Mouse (Mus musculus) cerebellum, adult 2 months (tissue): ENCODE measurements around the gene Ypel2. TPM values are rescaled to one million over a fixed set of nuclear protein-coding genes. Genes with fewer than 3 reads are reported as not detected.

ENCODE experiments used
- DNase-seq, 2 experiments: peaks; one replicate each; pipeline ENCODE4 v3.0.0; 2021
- H3K27ac ChIP-seq: fragments of 200-500 bp; 2 replicates; pipeline ENCODE4 v1.5.1; 2012; ENCODE audit warnings: low read length, control low read depth, inconsistent platforms; ENCODE audit not compliant: insufficient read depth
- H3K27me3 ChIP-seq: fragments of 200-500 bp; 2 replicates; pipeline ENCODE4 v1.6.1; 2012; ENCODE audit warnings: inconsistent platforms, mild to moderate bottlenecking, low read length, moderate library complexity; ENCODE audit not compliant: control insufficient read depth, insufficient read depth
- H3K4me1 ChIP-seq: fragments of 200-500 bp; 2 replicates; pipeline ENCODE4 v1.6.1; 2011; ENCODE audit warnings: low read length; ENCODE audit not compliant: control insufficient read depth, insufficient read depth
- H3K4me3 ChIP-seq: fragments of 200-500 bp; replicated peaks from 2 replicates; pipeline ENCODE3; 2011; ENCODE audit warnings: mild to moderate bottlenecking, low read depth, low read length, control low read depth; ENCODE audit not compliant: insufficient read depth
- CTCF ChIP-seq: fragments of 200-500 bp; IDR thresholded peaks from 2 replicates; pipeline ENCODE4 v1.5.1; 2011; ENCODE audit warnings: low read depth, mild to moderate bottlenecking, control low read depth, low read length, moderate library complexity, borderline replicate concordance; ENCODE audit not compliant: insufficient read depth
- POLR2A ChIP-seq: fragments of 200-500 bp; IDR thresholded peaks from 2 replicates; pipeline ENCODE4 v1.6.1; 2011; ENCODE audit warnings: low read length, control low read depth, borderline replicate concordance; ENCODE audit not compliant: insufficient read depth
- WGBS: fragments of 180-500 bp; shearing (Covaris S2); methylation state at CpG from one replicate; pipeline ENCODE4 v1.1.7; 2018; 5-methylcytosine and 5-hydroxymethylcytosine counted together
- polyA plus RNA-seq: library from polyadenylated mRNA; depleted of rRNA; stranded (reverse); fragments of >200 nt; gene quantifications from 2 replicates; pipeline ENCODE4 v1.2.3, GENCODE M21; 2012

Ypel2 gene
- polyA plus RNA-seq, 1 experiment = 26.7 TPM

DNA sequence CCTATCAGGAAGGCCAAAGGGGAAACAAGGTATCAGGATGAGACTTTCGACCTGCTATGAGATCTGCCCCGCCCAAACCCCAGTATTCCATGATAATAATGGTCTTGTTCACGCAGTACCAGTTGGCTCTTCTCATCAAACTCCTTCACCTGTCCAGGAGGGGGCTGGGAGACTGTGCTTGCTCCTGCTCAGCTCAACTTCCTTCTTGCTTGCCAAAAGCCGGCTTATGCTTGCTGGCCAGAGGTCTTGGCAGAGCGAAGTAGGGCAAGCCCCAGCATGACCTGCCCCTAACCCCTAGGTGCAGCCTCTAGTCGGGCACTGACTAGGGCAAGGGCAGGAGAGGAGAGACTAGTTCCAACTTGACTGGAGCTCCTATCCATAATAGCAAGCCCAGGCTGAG, 72.2 kb downstream of the Ypel2 start:
- H3K27me3 ChIP-seq = no peaks in the 10 kb centered on the region
- no peak overlapping the region for H3K4me3 ChIP-seq
- WGBS = 70% methylated on average over 6 of the region's 6 CpGs
- no peak for TF ChIP-seq CTCF
- H3K27ac ChIP-seq = no peak overlapping the region
- DNase-seq = peak; percentile 25 to 26
- H3K4me1 ChIP-seq = peaks cover 22% of the 10 kb centered on the region

- Histone ChIP-seq H3K27me3 (no peaks in the 10 kb centered on the region), H3K4me3 (no peak overlapping the region), H3K27ac (peak overlapping the region; percentile 65), H3K4me1 (peaks cover 22% of the 10 kb centered on the region)
- 12% methylated on average over 20 of the region's 20 CpGs for WGBS
- DNase-seq = peak; percentile 78 to 86
- TF ChIP-seq POLR2A (no peak), CTCF (no peak)
These were observed 73.1 kb downstream of the Ypel2 start for GRCm38 (mm10) chr11:86920111-86921080.

GRCm38 (mm10) chr11:86919468-86919867, 74.0 kb downstream of the Ypel2 start:
- no peak overlapping the region for H3K4me3 ChIP-seq
- H3K4me1 ChIP-seq = peaks cover 22% of the 10 kb centered on the region
- no peak for TF ChIP-seq CTCF
- H3K27me3 ChIP-seq = no peaks in the 10 kb centered on the region
- H3K27ac ChIP-seq = peak overlapping the region; percentile 65; the same call in 1 of the 2 replicates
- 97% methylated on average over 7 of the region's 7 CpGs for WGBS
- DNase-seq = no peak

DNA sequence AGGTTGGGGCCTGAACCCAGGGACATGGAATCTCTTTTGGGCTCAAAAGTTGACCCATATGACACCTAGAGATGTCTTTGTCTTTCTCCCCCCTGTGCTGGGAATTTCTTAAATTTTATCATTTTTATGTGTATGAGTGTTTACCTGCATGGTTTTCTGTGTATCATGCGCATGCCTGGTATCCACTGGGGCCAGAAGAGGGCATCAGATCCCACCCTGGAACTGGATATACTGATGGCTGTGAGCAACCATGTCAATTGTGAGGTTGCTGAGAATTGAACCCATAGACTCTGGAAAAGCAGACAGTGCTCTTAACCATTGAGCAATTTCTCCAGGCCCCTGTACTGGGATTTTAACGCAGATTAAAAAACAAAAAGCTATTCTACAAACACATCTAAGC, 76.0 kb downstream of the Ypel2 start:
- WGBS = 97% methylated on average over 2 of the region's 2 CpGs
- no peak for TF ChIP-seq CTCF
- no peak for TF ChIP-seq POLR2A
- Histone ChIP-seq H3K27me3 (no peaks in the 10 kb centered on the region), H3K4me3 (no peak overlapping the region), H3K4me1 (peaks cover 22% of the 10 kb centered on the region), H3K27ac (no peak overlapping the region)
- no peak for DNase-seq

GRCm38 (mm10) chr11:86916596-86917249, 76.8 kb downstream of the Ypel2 start:
- no peak overlapping the region for H3K27ac ChIP-seq
- DNase-seq = no peak
- 88% methylated on average over 8 of the region's 8 CpGs for WGBS
- H3K4me3 ChIP-seq = no peak overlapping the region
- peaks cover 22% of the 10 kb centered on the region for H3K4me1 ChIP-seq
- TF ChIP-seq POLR2A (no peak), CTCF (no peak)
- no peaks in the 10 kb centered on the region for H3K27me3 ChIP-seq

GRCm38 (mm10) chr11:86914329-86914728, 79.2 kb downstream of the Ypel2 start:
- Histone ChIP-seq H3K4me1 (peaks cover under 1% of the 10 kb centered on the region), H3K27me3 (no peaks in the 10 kb centered on the region), H3K27ac (no peak overlapping the region), H3K4me3 (no peak overlapping the region)
- 83% methylated on average over 9 of the region's 9 CpGs for WGBS
- TF ChIP-seq POLR2A (no peak), CTCF (no peak)
- DNase-seq = no peak

DNA sequence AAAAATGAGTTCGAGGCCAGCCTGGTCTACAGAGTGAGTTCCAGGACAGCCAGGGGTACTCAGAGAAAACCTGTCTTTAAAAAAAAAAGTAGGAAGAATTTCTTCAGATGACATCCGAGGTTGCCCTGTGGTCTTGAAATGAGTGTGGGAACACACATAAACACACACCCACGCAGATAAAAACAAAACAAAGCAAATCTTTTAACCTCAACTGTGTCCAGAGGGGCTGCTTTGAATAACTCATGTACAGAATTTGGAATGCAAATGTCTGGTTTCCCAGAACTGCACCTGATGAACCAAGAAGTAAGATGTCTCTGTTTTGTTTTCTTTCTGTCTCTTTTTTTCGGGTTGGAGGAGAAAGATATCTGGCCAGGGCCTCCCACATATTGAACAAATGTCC, 83.3 kb downstream of the Ypel2 start:
- H3K4me3 ChIP-seq = no peak overlapping the region
- TF ChIP-seq CTCF = no peak
- no peak for TF ChIP-seq POLR2A
- H3K27ac ChIP-seq = no peak overlapping the region
- H3K27me3 ChIP-seq = no peaks in the 10 kb centered on the region
- no peak for DNase-seq
- H3K4me1 ChIP-seq = no peaks in the 10 kb centered on the region
- 92% methylated on average over 4 of the region's 4 CpGs for WGBS

- DNase-seq = no peak
- TF ChIP-seq POLR2A (no peak), CTCF (no peak)
- no peaks in the 10 kb centered on the region for H3K27me3 ChIP-seq
- no peak overlapping the region for H3K27ac ChIP-seq
- WGBS = 88% methylated on average over 6 of the region's 6 CpGs
- no peak overlapping the region for H3K4me3 ChIP-seq
- H3K4me1 ChIP-seq = no peaks in the 10 kb centered on the region
These were observed 84.5 kb downstream of the Ypel2 start for GRCm38 (mm10) chr11:86909028-86909427.
